Mouse (Mus musculus): ENCODE results near the gene AF067063. TPM values are rescaled to one million over a fixed set of nuclear protein-coding genes. Genes with fewer than 3 reads are reported as not detected.
"Not testable (repeated sequence)": the region's sequence is repeated elsewhere in the genome, so short reads cannot be mapped to it uniquely, and the experiment has no call there.

AF067063 gene
- not detected in 2 replicates for polyA plus RNA-seq (2015; fragmentation: Nextera tagmentation; extraction: Ambion mirVana)

DNA sequence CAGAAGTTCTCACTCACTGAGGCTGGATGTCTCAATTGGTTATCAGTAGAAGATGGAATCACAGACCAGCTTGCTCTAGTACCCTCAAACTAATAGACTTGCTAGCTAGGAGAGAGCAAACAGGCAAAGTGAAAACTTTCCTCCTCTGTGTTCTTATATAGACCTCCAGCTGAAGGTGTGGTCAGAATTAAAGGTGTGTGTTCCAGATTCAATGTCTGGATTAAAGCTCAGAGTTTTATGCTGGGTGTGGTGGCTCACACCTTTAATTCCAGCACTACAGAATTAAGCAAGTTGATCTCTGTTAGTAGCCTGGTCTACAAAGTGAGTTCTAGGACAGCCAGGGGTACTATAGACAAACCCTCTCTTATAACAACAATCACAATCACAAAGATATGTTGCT, at the start of gene AF067063:
Gene AF067063 (minus strand): TSS at position 101 of the 400 bp plus-strand sequence.
- not testable (repeated sequence) for H3K9ac ChIP-seq (ENCODE audit: low read length); H3K4me2 ChIP-seq (ENCODE audit: low read depth, low read length); H3K36me3 ChIP-seq (ENCODE audit: control insufficient read depth, insufficient read depth); H3K4me1 ChIP-seq (ENCODE audit: control insufficient read depth, insufficient read depth, low read length); H3K9me3 ChIP-seq (replicated peaks; ENCODE audit: control insufficient read depth, low read length); H3K27ac ChIP-seq (ENCODE audit: low read length); H3K4me3 ChIP-seq (ENCODE audit: low read length); ATAC-seq (replicated peaks; ENCODE audit: extremely low read depth, insufficient read depth, low FRiP score); H3K27me3 ChIP-seq (ENCODE audit: control insufficient read depth, insufficient read depth, low read length)

DNA sequence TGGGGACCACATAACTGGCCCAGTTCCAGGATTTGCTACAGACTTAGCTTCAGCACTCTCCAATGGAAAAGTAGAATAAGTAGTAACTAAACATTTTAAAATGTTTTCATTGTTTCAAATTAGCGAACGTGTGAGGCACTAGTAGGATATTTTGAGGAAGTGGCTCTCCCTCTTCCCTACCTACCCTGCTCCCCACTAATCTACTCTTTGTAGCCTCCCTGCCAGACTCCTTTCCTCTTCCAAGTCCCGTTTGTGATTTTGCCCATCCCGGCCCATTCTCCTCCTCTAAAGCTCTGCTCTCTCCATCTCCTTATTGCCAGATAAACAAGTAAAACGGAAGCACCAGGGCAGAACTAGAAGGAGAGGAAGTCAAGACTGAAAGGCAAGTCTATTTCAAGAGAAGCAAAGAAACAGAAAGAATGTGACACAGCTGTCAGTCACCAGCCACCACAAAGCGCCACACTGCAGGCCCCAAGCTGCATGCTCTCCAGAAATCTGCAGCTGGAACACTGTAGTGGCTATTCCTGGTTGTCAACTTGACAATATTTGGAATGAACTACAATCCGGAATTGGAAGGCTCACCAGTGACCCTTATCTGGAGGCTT, 34.5 kb upstream of the AF067063 start:
- not testable (repeated sequence) for ATAC-seq (replicated peaks; ENCODE audit: extremely low read depth, insufficient read depth, low FRiP score); H3K27me3 ChIP-seq (ENCODE audit: control insufficient read depth, insufficient read depth, low read length); H3K27ac ChIP-seq (ENCODE audit: low read length); H3K4me3 ChIP-seq (ENCODE audit: low read length); H3K9ac ChIP-seq (ENCODE audit: low read length); H3K4me1 ChIP-seq (ENCODE audit: control insufficient read depth, insufficient read depth, low read length); H3K4me2 ChIP-seq (ENCODE audit: low read depth, low read length); H3K9me3 ChIP-seq (replicated peaks; ENCODE audit: control insufficient read depth, low read length); H3K36me3 ChIP-seq (ENCODE audit: control insufficient read depth, insufficient read depth)
- WGBS: 65% methylated on average over 6 of the region's 7 CpGs

DNA sequence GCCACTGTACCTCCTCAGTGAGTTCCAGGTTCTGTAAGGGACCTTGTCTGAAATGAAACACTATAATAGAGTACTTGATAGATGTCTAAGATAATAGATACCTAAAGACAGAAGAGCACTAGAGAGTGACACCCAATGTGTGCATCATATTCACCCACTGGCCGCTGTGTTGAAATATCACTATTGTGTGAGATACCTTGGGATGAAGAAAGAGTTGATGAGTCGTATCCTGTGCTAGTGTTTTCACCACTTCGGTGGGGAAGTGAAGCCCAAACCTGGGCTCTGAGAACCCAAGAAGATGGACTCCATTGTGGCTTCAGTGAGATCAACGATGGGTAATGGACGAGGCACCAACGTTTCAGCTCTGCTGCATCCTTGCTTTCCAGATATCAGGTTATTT, 32.4 kb upstream of the AF067063 start:
- H3K4me2 ChIP-seq (ENCODE audit: low read depth, low read length); H3K27me3 ChIP-seq (ENCODE audit: control insufficient read depth, insufficient read depth, low read length); H3K4me3 ChIP-seq (ENCODE audit: low read length); H3K36me3 ChIP-seq (ENCODE audit: control insufficient read depth, insufficient read depth); H3K4me1 ChIP-seq (ENCODE audit: control insufficient read depth, insufficient read depth, low read length); H3K27ac ChIP-seq (ENCODE audit: low read length); ATAC-seq (replicated peaks; ENCODE audit: extremely low read depth, insufficient read depth, low FRiP score); H3K9me3 ChIP-seq (replicated peaks; ENCODE audit: control insufficient read depth, low read length); H3K9ac ChIP-seq (ENCODE audit: low read length): not testable (repeated sequence)
- no CpG with 5 or more reads among the region's 6 CpGs for WGBS

DNA sequence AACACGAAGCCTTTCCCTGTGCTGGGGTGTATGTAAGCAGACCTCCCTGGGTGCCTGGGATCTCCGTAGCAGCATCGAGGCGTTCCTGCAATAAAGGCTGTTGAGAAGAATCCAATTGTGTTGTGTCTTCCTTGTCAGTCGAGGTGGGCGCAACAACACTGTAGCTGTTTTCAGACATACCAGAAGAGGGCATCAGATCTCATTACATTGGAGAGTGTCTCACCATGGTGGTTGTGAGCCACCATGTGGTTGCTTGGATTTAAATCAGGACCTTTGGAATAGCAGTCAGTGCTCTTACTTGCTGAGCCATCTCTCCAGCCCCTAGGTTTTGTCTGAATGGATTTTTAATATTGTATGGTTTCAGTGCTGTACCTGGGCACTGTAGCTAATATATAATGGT, 10.0 kb upstream of the AF067063 start:
- not testable (repeated sequence) for H3K27me3 ChIP-seq (ENCODE audit: control insufficient read depth, insufficient read depth, low read length); H3K4me3 ChIP-seq (ENCODE audit: low read length); H3K4me2 ChIP-seq (ENCODE audit: low read depth, low read length); H3K36me3 ChIP-seq (ENCODE audit: control insufficient read depth, insufficient read depth); ATAC-seq (replicated peaks; ENCODE audit: extremely low read depth, insufficient read depth, low FRiP score); H3K27ac ChIP-seq (ENCODE audit: low read length); H3K9ac ChIP-seq (ENCODE audit: low read length); H3K4me1 ChIP-seq (ENCODE audit: control insufficient read depth, insufficient read depth, low read length); H3K9me3 ChIP-seq (replicated peaks; ENCODE audit: control insufficient read depth, low read length)
- WGBS: 20% methylated on average over 6 of the region's 6 CpGs

DNA sequence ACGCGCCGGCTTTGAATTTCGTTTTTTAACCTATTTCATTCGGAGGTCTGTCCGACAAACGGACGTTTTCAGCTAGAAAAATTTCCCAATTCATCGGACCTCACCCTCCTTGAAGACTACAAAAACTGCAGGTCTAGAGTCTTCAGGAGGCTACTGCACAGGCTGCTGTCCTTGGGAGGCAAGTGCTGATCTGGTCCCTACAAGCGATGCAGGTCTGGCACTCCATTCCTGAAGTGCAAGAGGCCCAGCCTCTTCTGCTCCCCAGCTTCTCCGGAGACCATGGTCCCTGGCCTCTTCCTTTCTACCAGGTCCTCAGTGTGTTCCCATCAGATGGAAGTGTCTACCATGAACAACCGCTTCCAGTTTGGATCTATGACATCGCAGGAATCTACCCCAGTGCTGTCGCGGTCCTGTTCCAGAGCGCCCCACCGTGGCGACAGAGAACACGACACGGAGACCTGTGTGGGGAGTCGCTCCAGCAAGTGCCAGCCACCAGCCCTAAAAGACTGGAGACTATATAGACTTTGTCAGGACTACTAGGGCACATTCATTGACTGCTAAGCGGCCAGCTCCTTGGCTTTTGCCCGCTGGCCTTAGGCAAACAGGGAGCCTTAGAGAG, 7.8 kb upstream of the AF067063 start:
- peak overlapping the region; percentile 21; the same call in 1 of the 2 replicates for H3K4me2 ChIP-seq (ENCODE audit: low read depth, low read length)
- H3K4me1 ChIP-seq (ENCODE audit: control insufficient read depth, insufficient read depth, low read length); H3K4me3 ChIP-seq (ENCODE audit: low read length); H3K9me3 ChIP-seq (replicated peaks; ENCODE audit: control insufficient read depth, low read length); H3K27ac ChIP-seq (ENCODE audit: low read length); H3K27me3 ChIP-seq (ENCODE audit: control insufficient read depth, insufficient read depth, low read length); H3K9ac ChIP-seq (ENCODE audit: low read length); H3K36me3 ChIP-seq (ENCODE audit: control insufficient read depth, insufficient read depth); ATAC-seq (replicated peaks; ENCODE audit: extremely low read depth, insufficient read depth, low FRiP score): not testable (repeated sequence)
- 5% methylated on average over 14 of the region's 23 CpGs for WGBS

DNA sequence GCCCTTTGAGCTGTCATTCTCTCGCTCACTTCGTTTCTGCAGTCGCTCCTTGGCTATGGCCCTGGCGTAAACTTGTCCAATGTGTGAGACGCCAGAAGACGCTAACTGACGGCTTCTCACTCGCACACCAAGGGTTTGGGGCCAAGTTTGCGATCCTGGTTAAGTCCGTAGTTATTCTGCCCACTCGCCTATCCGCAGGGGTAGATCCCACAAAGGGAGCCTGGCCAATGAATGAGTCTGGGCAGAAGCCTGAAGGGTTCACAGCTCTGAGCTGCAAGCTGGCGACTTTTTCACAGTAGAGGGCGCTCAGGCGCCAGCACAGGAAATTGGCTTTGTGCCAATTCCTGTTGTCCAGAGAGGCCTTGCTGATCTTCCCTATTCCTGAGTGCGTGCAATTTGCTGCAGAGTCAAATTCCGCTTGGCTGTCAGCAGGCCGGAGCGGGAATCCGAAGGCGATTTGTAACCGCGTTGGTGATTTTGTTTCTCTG, 6.4 kb upstream of the AF067063 start:
- H3K9ac ChIP-seq (ENCODE audit: low read length); H3K9me3 ChIP-seq (replicated peaks; ENCODE audit: control insufficient read depth, low read length); H3K27ac ChIP-seq (ENCODE audit: low read length); H3K27me3 ChIP-seq (ENCODE audit: control insufficient read depth, insufficient read depth, low read length); H3K36me3 ChIP-seq (ENCODE audit: control insufficient read depth, insufficient read depth); H3K4me1 ChIP-seq (ENCODE audit: control insufficient read depth, insufficient read depth, low read length): not testable (repeated sequence)
- 9% methylated on average over 23 of the region's 23 CpGs for whole genome bisulfite sequencing
- peak overlapping the region; percentile 33 for H3K4me3 ChIP-seq (ENCODE audit: low read length)
- peak; percentile 45 for ATAC-seq (replicated peaks; ENCODE audit: extremely low read depth, insufficient read depth, low FRiP score)
- peak overlapping the region; percentile 55 for H3K4me2 ChIP-seq (ENCODE audit: low read depth, low read length)

DNA sequence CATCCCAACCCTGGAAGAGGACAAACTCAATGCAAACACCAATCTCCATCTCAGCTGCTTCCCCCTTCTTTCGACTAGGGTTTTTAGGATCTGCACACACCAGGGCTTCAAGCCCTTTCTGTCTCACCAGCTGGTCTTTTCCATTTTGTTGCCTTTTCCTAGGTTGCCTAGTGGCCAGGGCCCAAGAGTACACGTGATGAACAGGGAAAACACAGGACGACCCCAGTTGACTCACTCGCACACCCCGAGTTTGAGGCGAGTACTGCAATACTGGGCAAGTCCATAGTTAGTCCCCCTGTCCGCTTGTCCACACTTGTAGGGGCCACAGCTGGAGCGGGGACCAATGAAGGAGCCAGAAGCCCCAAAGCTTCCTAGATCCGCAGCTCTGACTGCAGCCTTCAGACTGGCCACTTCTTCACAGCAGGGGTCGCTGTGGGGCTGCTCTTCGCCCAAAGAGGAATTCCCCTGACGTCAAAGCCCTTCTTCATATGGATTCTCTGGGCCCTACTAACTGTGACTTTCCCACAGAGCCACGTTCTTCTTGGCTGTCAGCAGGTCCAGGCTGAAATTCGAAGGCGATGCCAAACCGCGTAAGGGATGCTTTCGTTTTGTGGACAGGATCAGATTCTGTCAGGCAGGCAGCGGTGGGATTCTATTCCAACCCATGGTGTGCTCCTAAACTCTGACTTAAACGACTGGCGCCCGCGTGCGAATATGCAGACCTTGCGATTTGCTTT, 5.5 kb upstream of the AF067063 start, which contains the start of gene D13Ertd608e:
Gene D13Ertd608e (plus strand): TSS at position 687 of the 737 bp plus-strand sequence.
- Histone ChIP-seq H3K4me3 (ENCODE audit: low read length) (peak within 1 kb of the TSS; percentile 33), H3K4me2 (ENCODE audit: low read depth, low read length) (peak within 1 kb of the TSS; percentile 55)
- H3K27ac ChIP-seq (ENCODE audit: low read length); H3K9ac ChIP-seq (ENCODE audit: low read length); H3K4me1 ChIP-seq (ENCODE audit: control insufficient read depth, insufficient read depth, low read length); H3K27me3 ChIP-seq (ENCODE audit: control insufficient read depth, insufficient read depth, low read length); H3K36me3 ChIP-seq (ENCODE audit: control insufficient read depth, insufficient read depth); ATAC-seq (replicated peaks; ENCODE audit: extremely low read depth, insufficient read depth, low FRiP score); H3K9me3 ChIP-seq (replicated peaks; ENCODE audit: control insufficient read depth, low read length): not testable (repeated sequence)
- 12% methylated on average over 18 of the region's 25 CpGs for WGBS

DNA sequence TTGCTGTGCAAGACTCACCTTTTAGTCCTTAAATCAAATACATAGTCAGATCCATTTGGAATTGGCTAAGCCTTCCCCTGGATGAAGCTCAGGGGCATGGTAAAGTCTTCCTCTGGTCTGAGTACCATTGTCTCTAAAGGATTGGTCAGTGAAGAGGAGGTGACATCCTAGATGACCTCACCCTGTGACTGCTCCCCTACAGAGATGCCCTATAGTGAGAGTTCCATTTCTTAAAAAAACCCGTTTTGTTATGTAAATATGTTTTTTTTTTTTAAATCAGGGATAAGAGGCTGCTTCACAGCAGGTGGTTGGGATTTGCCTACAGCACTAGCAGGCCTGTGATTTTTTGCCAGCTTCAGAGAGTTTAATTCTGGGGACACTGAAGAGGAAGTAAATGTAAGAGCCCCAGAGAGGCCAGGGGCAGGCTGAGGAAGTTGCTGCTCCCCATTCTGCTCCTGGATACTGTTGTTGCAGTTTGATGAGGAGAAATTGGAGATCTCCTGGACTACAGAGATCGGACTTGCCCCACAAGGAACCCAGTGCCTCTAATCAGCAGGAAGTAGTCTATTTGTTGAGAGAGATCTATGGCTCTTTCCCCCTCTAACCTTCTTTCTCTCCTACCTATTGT, 12.3 kb downstream of the AF067063 start:
- Histone ChIP-seq H3K27ac (ENCODE audit: low read length) (no peak overlapping the region), H3K36me3 (ENCODE audit: control insufficient read depth, insufficient read depth) (no peaks in the 10 kb centered on the region), H3K4me3 (ENCODE audit: low read length) (no peak overlapping the region), H3K9me3 (replicated peaks; ENCODE audit: control insufficient read depth, low read length) (no peaks in the 10 kb centered on the region), H3K27me3 (ENCODE audit: control insufficient read depth, insufficient read depth, low read length) (no peaks in the 10 kb centered on the region), H3K4me1 (ENCODE audit: control insufficient read depth, insufficient read depth, low read length) (no peaks in the 10 kb centered on the region), H3K4me2 (ENCODE audit: low read depth, low read length) (no peak overlapping the region), H3K9ac (ENCODE audit: low read length) (no peak overlapping the region)
- no peak for ATAC-seq (replicated peaks; ENCODE audit: extremely low read depth, insufficient read depth, low FRiP score)
- WGBS: 19% methylated on average over 2 of the region's 2 CpGs

DNA sequence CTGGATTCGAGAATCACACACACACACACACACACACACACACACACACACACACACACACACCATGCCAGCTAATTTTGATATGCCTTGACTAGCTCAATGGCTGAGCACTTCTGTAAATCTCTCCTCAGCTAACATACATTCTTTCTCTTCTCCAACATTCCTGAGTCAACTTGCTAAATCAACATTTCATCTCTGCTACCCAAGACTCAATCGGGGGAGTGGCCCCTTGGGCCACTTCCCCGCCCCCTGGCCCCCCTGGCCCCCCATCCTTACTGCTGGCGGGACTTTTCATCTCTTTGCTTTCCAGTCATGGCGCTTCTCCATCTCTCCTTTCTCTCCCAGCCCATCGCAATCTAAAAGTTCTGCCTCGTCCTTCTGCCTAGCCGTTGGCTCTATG, 13.2 kb downstream of the AF067063 start:
- no peak overlapping the region for H3K9ac ChIP-seq (ENCODE audit: low read length)
- no peaks in the 10 kb centered on the region for H3K4me1 ChIP-seq (ENCODE audit: control insufficient read depth, insufficient read depth, low read length)
- H3K36me3 ChIP-seq (ENCODE audit: control insufficient read depth, insufficient read depth): no peaks in the 10 kb centered on the region
- WGBS: 47% methylated on average over 8 of the region's 8 CpGs
- H3K4me3 ChIP-seq (ENCODE audit: low read length): no peak overlapping the region
- no peaks in the 10 kb centered on the region for H3K9me3 ChIP-seq (replicated peaks; ENCODE audit: control insufficient read depth, low read length)
- H3K4me2 ChIP-seq (ENCODE audit: low read depth, low read length): no peak overlapping the region
- no peak for ATAC-seq (replicated peaks; ENCODE audit: extremely low read depth, insufficient read depth, low FRiP score)
- no peaks in the 10 kb centered on the region for H3K27me3 ChIP-seq (ENCODE audit: control insufficient read depth, insufficient read depth, low read length)
- no peak overlapping the region for H3K27ac ChIP-seq (ENCODE audit: low read length)
